ENCODE assay signal across 8 mouse cellular contexts in genomic region chr11:69409378-69410044, GRCm38 (mm10). TPM values are rescaled to one million over a fixed set of nuclear protein-coding genes. Genes with fewer than 3 reads are reported as not detected.
A peak's percentile ranks its signal among the peaks of the same experiment; 100 is the strongest.
DNase-seq lines count a peak whose midpoint lies in the region; ATAC-seq and TF ChIP-seq lines count a peak whose summit lies in the region.

No protein-coding gene starts in this region.

- intact Hi-C loops in left cerebral cortex, postnatal 36 days (cut with DNase I), result loop anchor here (1.0 to 10.0 kb wide), 2 partner anchors 9 to 315 kb away; partner anchors contain the start of gene Per1

- peak overlapping the region; percentile 79 for H3K4me3 ChIP-seq in hindbrain, postnatal 0 days (ENCODE audit: low read length)

- H3K4me2 ChIP-seq in hindbrain, postnatal 0 days (ENCODE audit: low read depth, low read length), result peak overlapping the region; percentile 98

- POLR2A ChIA-PET in Patski (lab: Charles Lee), result interaction anchor here (0.6 to 3.4 kb wide), 7 partner anchors 9 to 346 kb away, joined by 3 to 34 read pairs (median 5); partner anchors contain the start of genes Cyb5d1 and Naa38

- H3K36me3 ChIP-seq in hindbrain, postnatal 0 days (ENCODE audit: insufficient read depth, low read length), result peaks cover 31% of the 10 kb centered on the region

- H3K27me3 ChIP-seq in Patski, result no peaks in the 10 kb centered on the region
- H3K27me3 ChIP-seq in hindbrain, postnatal 0 days (ENCODE audit: insufficient read depth, low read length), result no peaks in the 10 kb centered on the region

- no peak for DNase-seq in Patski (ENCODE audit: low read depth, low spot score)
- DNase-seq in cerebellum, postnatal 14 days, result peak; percentile 80 to 84
- DNase-seq in gastrocnemius, postnatal 10 days, result peak; percentile 85
- DNase-seq in hindbrain, postnatal 0 days (ENCODE audit: low spot score), result peak; percentile 84
- peak; percentile 85 to 88 for DNase-seq in left cerebral cortex, postnatal 36 days (ENCODE audit: low spot score in 2 of 2)
- DNase-seq in right cerebral cortex, postnatal 25 days, result peak; percentile 84
- peak; percentile 70 to 82 for DNase-seq in urinary bladder, postnatal 36 days (ENCODE audit: low spot score in 2 of 2)

- H3K9ac ChIP-seq in hindbrain, postnatal 0 days (replicated peaks; ENCODE audit: low read length), result peak overlapping the region; percentile 91

- in situ Hi-C loops in Patski (cut with MboI; ENCODE audit: low pct_unique_long_range_greater_than_20kb), result loop anchor here (5.0 to 25.0 kb wide), 3 partner anchors 263 to 578 kb away; partner anchors contain the start of genes Ctdnep1, Eif4a1, Elp5 and Gabarap

- H3K4me1 ChIP-seq in hindbrain, postnatal 0 days (ENCODE audit: insufficient read depth, low read length), result peaks cover 34% of the 10 kb centered on the region

- H3K9me3 ChIP-seq in hindbrain, postnatal 0 days (ENCODE audit: low read length), result no peaks in the 10 kb centered on the region

- WGBS in hindbrain, postnatal 0 days, result under 1% methylated on average over 37 of the region's 46 CpGs

- peak overlapping the region; percentile 86 for H3K27ac ChIP-seq in hindbrain, postnatal 0 days

- CTCF ChIA-PET in Patski (lab: Charles Lee), result interaction anchor here (2.5 kb wide), 1 partner anchor 10 kb away, joined by 9 read pairs; no protein-coding TSS in a partner anchor

- TF ChIP-seq CTCF in Patski (IDR thresholded peaks at IDR 0.05), result no peak
- no peak for TF ChIP-seq CTCF in hindbrain, postnatal 0 days (IDR thresholded peaks at IDR 0.05; ENCODE audit: low read depth)

- peak; percentile 11 for ATAC-seq in Patski
- ATAC-seq in hindbrain, postnatal 0 days, result peak; percentile 45; the same call in 1 of the 2 replicates
- ATAC-seq in megakaryocyte-erythroid progenitor cell, adult 5-6 weeks (replicated peaks; ENCODE audit: low FRiP score, low TSS enrichment, poor library complexity, severe bottlenecking), result peak; percentile 8

RNA-seq across cellular contexts. Expression of gene Kdm6b, which starts 4.0 kb away (rescaled TPM):
- polyA plus RNA-seq in Patski (2021), result 26.6 TPM
- total RNA-seq in gastrocnemius, postnatal 10 days (2021), result 10 to 100 TPM; 35.9 to 47.5 TPM
- 8.0 and 10.5 TPM in 2 replicates for total RNA-seq in hindbrain, postnatal 0 days (2014; rRNA removed)
- 20.5 and 22.3 TPM in 2 replicates for polyA plus RNA-seq in hindbrain, postnatal 0 days (2015; fragmentation: Nextera tagmentation; extraction: Ambion mirVana)
- total RNA-seq in left cerebral cortex, postnatal 36 days (2021), result 10 to 100 TPM; 19.9 to 23.9 TPM
- 19.3 and 22.1 TPM in 2 replicates for total RNA-seq in megakaryocyte-erythroid progenitor cell, adult 5-6 weeks (2014; fragmentation: Nextera tagmentation)
- total RNA-seq in megakaryocyte-erythroid progenitor cell, adult 5-6 weeks (2017), result 1.6 and 2.7 TPM in 2 replicates

RNA-seq across cellular contexts. Expression of gene Tmem88, which starts 11.5 kb away (rescaled TPM):
- polyA plus RNA-seq in Patski (2021), result 0.18 TPM
- total RNA-seq in gastrocnemius, postnatal 10 days (2021), result 10 to 100 TPM; 14.0 to 15.7 TPM
- total RNA-seq in hindbrain, postnatal 0 days (2014; rRNA removed), result 3.8 and 4.3 TPM in 2 replicates
- polyA plus RNA-seq in hindbrain, postnatal 0 days (2015; fragmentation: Nextera tagmentation; extraction: Ambion mirVana), result 8.7 and 9.5 TPM in 2 replicates
- total RNA-seq in left cerebral cortex, postnatal 36 days (2021), result 1 to 10 TPM; 2.9 to 4.7 TPM
- total RNA-seq in megakaryocyte-erythroid progenitor cell, adult 5-6 weeks (2014; fragmentation: Nextera tagmentation), result 0.37 TPM in 1 of 2 replicates, not detected in the other
- not detected in 2 replicates for total RNA-seq in megakaryocyte-erythroid progenitor cell, adult 5-6 weeks (2017)

RNA-seq across cellular contexts. Expression of gene Cyb5d1, which starts 14.1 kb away (rescaled TPM):
- 28.1 TPM for polyA plus RNA-seq in Patski (2021)
- 10 to 100 TPM; 18.8 to 22.3 TPM for total RNA-seq in gastrocnemius, postnatal 10 days (2021)
- total RNA-seq in hindbrain, postnatal 0 days (2014; rRNA removed), result 21.8 and 26.9 TPM in 2 replicates
- polyA plus RNA-seq in hindbrain, postnatal 0 days (2015; fragmentation: Nextera tagmentation; extraction: Ambion mirVana), result 18.5 and 22.2 TPM in 2 replicates
- 10 to 100 TPM; 36.4 to 43.1 TPM for total RNA-seq in left cerebral cortex, postnatal 36 days (2021)
- 16.2 and 20.9 TPM in 2 replicates for total RNA-seq in megakaryocyte-erythroid progenitor cell, adult 5-6 weeks (2014; fragmentation: Nextera tagmentation)
- 36.7 and 41.7 TPM in 2 replicates for total RNA-seq in megakaryocyte-erythroid progenitor cell, adult 5-6 weeks (2017)

RNA-seq across cellular contexts. Expression of gene Naa38, which starts 14.2 kb away (rescaled TPM):
- polyA plus RNA-seq in Patski (2021), result 128 TPM
- total RNA-seq in gastrocnemius, postnatal 10 days (2021), result 10 to 100 TPM; 83.8 to 94.5 TPM
- total RNA-seq in hindbrain, postnatal 0 days (2014; rRNA removed), result 77.1 and 99.0 TPM in 2 replicates
- polyA plus RNA-seq in hindbrain, postnatal 0 days (2015; fragmentation: Nextera tagmentation; extraction: Ambion mirVana), result 162 and 163 TPM in 2 replicates
- 100 to 1,000 TPM in 1 of 2 experiments, 10 to 100 TPM in 1; 97.9 to 108 TPM for total RNA-seq in left cerebral cortex, postnatal 36 days (2021)
- total RNA-seq in megakaryocyte-erythroid progenitor cell, adult 5-6 weeks (2014; fragmentation: Nextera tagmentation), result 161 and 169 TPM in 2 replicates
- total RNA-seq in megakaryocyte-erythroid progenitor cell, adult 5-6 weeks (2017), result 156 and 170 TPM in 2 replicates

RNA-seq across cellular contexts. Expression of gene Chd3, which starts 40.3 kb away (rescaled TPM):
- 295 TPM for polyA plus RNA-seq in Patski (2021)
- total RNA-seq in gastrocnemius, postnatal 10 days (2021), result 10 to 100 TPM; 39.0 to 59.5 TPM
- total RNA-seq in hindbrain, postnatal 0 days (2014; rRNA removed), result 252 and 255 TPM in 2 replicates
- 46.6 and 49.7 TPM in 2 replicates for polyA plus RNA-seq in hindbrain, postnatal 0 days (2015; fragmentation: Nextera tagmentation; extraction: Ambion mirVana)
- 100 to 1,000 TPM; 421 to 443 TPM for total RNA-seq in left cerebral cortex, postnatal 36 days (2021)
- 45.7 and 57.3 TPM in 2 replicates for total RNA-seq in megakaryocyte-erythroid progenitor cell, adult 5-6 weeks (2014; fragmentation: Nextera tagmentation)
- 21.0 and 49.2 TPM in 2 replicates for total RNA-seq in megakaryocyte-erythroid progenitor cell, adult 5-6 weeks (2017)
